Mouse (Mus musculus) heart, postnatal 25 days (tissue): Measurements from ENCODE around the gene Nanp. TPM values are rescaled to one million over a fixed set of nuclear protein-coding genes. Genes with fewer than 3 reads are reported as not detected.
A peak's percentile ranks its signal among the peaks of the same experiment; 100 is the strongest.

ENCODE experiments used
- DNase-seq: peaks from one replicate; pipeline ENCODE4 v3.0.0; 2022; ENCODE audit warnings: low spot score
- intact Hi-C: fragments of 180-260 bp; cut with DNase I; formaldehyde crosslinking; loops from one replicate; pipeline ENCODE4 v1.15.1; 2025
- total RNA-seq, 2 experiments: library from RNA; stranded (reverse); gene quantifications; 2 replicates each; pipeline ENCODE4 v1.2.3; 2021

Gene Nanp
- total RNA-seq = 1 to 10 TPM; 1.9 to 2.1 TPM

GRCm38 (mm10) chr2:151039232-151039695 lies at the start of gene Nanp, which contains the start of gene Ninl:
Gene Nanp (minus strand): TSS chr2:151039398.
Gene Ninl (minus strand): TSS chr2:151039382.
- intact Hi-C loops = no loop called here
- DNase-seq = peak; percentile 90

- no peak for DNase-seq
- intact Hi-C loops = no loop called here
These were observed 17.4 kb upstream of the Nanp start for GRCm38 (mm10) chr2:151056637-151057036.

GRCm38 (mm10) chr2:151040411-151040810 lies 1.2 kb upstream of the Nanp start:
- DNase-seq = no peak
- intact Hi-C loops = no loop called here

- no peak for DNase-seq
- intact Hi-C loops = no loop called here
These were observed 528 bp upstream of the Nanp start for GRCm38 (mm10) chr2:151039726-151040125.

GRCm38 (mm10) chr2:151038811-151039222 lies 381 bp downstream of the Nanp start:
- no peak for DNase-seq
- intact Hi-C loops = no loop called here

- DNase-seq = no peak
These were observed 1.2 kb downstream of the Nanp start for GRCm38 (mm10) chr2:151037876-151038552.

GRCm38 (mm10) chr2:151037292-151037691 lies 1.9 kb downstream of the Nanp start:
- intact Hi-C loops = no loop called here
- DNase-seq = no peak

More at GRCm38 (mm10) chr2:151037876-151038552, 1.2 kb downstream of the Nanp start:
- intact Hi-C loops = no loop called here

- intact Hi-C loops = no loop called here
- no peak for DNase-seq
These were observed 2.5 kb downstream of the Nanp start for GRCm38 (mm10) chr2:151036721-151037120.

GRCm38 (mm10) chr2:151034435-151034834 lies 4.8 kb downstream of the Nanp start:
- intact Hi-C loops = no loop called here
- no peak for DNase-seq

- intact Hi-C loops = no loop called here
- DNase-seq = no peak
These were observed 18.0 kb downstream of the Nanp start for GRCm38 (mm10) chr2:151021158-151021557.

GRCm38 (mm10) chr2:151015316-151015715 lies 23.9 kb downstream of the Nanp start:
- intact Hi-C loops = no loop called here
- no peak for DNase-seq

GRCm38 (mm10) chr2:151011273-151011672 lies 27.9 kb downstream of the Nanp start:
- intact Hi-C loops = no loop called here
- DNase-seq = no peak

GRCm38 (mm10) chr2:151009515-151010085 lies 29.6 kb downstream of the Nanp start:
- intact Hi-C loops = loop anchor here (10.0 kb wide), 1 partner anchor 395 kb away; no protein-coding TSS in a partner anchor
- no peak for DNase-seq

- DNase-seq = peak; percentile 28
- intact Hi-C loops = loop anchor here (10.0 kb wide), 1 partner anchor 394 kb away; no protein-coding TSS in a partner anchor
These were observed 30.2 kb downstream of the Nanp start for GRCm38 (mm10) chr2:151008939-151009509.

GRCm38 (mm10) chr2:151008517-151008932 lies 30.7 kb downstream of the Nanp start:
- intact Hi-C loops = loop anchor here (10.0 kb wide), 1 partner anchor 394 kb away; no protein-coding TSS in a partner anchor
- no peak for DNase-seq

- intact Hi-C loops = loop anchor here (10.0 kb wide), 1 partner anchor 393 kb away; no protein-coding TSS in a partner anchor
- no peak for DNase-seq
These were observed 31.2 kb downstream of the Nanp start for GRCm38 (mm10) chr2:151008006-151008405.

GRCm38 (mm10) chr2:151006281-151006945 lies 32.8 kb downstream of the Nanp start:
- no peak for DNase-seq
- intact Hi-C loops = loop anchor here (10.0 kb wide), 1 partner anchor 392 kb away; no protein-coding TSS in a partner anchor

- intact Hi-C loops = loop anchor here (5.0 to 10.0 kb wide), 2 partner anchors 197 to 390 kb away; no protein-coding TSS in a partner anchor
- DNase-seq = no peak
These were observed 34.8 kb downstream of the Nanp start for GRCm38 (mm10) chr2:151004390-151004789.

GRCm38 (mm10) chr2:151003796-151004195 lies 35.4 kb downstream of the Nanp start:
- intact Hi-C loops = loop anchor here (5.0 to 10.0 kb wide), 2 partner anchors 196 to 389 kb away; no protein-coding TSS in a partner anchor
- peak; percentile 16 for DNase-seq

- no peak for DNase-seq
- intact Hi-C loops = loop anchor here (2.0 to 10.0 kb wide), 3 partner anchors 194 to 387 kb away; no protein-coding TSS in a partner anchor
These were observed 37.5 kb downstream of the Nanp start for GRCm38 (mm10) chr2:151001619-151002175.
